Mouse (Mus musculus) heart, embryonic 10.5 days (tissue): ENCODE results near the gene Gm17949. TPM values are rescaled to one million over a fixed set of nuclear protein-coding genes. Genes with fewer than 3 reads are reported as not detected.
"Not testable (repeated sequence)": the region's sequence is repeated elsewhere in the genome, so short reads cannot be mapped to it uniquely, and the experiment has no call there.

ENCODE experiments used
- DNase-seq: peaks from one replicate; pipeline ENCODE4 v3.0.0-alpha.2; 2017; ENCODE audit warnings: low spot score
- H3K27ac ChIP-seq: fragments of 300-500 bp; sonication (generic); 2 replicates; pipeline ENCODE4 v1.5.1; 2016; ENCODE audit warnings: mild to moderate bottlenecking
- H3K27me3 ChIP-seq: fragments of 300-500 bp; sonication (generic); 2 replicates; pipeline ENCODE4 v1.6.1; 2016; ENCODE audit warnings: mild to moderate bottlenecking; ENCODE audit not compliant: poor library complexity, insufficient read depth, severe bottlenecking
- H3K36me3 ChIP-seq: fragments of 300-500 bp; sonication (generic); 2 replicates; pipeline ENCODE4 v1.6.1; 2016; ENCODE audit warnings: mild to moderate bottlenecking, moderate library complexity
- H3K4me1 ChIP-seq: fragments of 300-500 bp; sonication (generic); 2 replicates; pipeline ENCODE4 v1.6.1; 2016; ENCODE audit warnings: mild to moderate bottlenecking
- H3K4me3 ChIP-seq: fragments of 300-500 bp; sonication (generic); 2 replicates; pipeline ENCODE4 v1.5.1; 2016; ENCODE audit warnings: mild to moderate bottlenecking, moderate library complexity
- H3K9me3 ChIP-seq: fragments of 300-500 bp; sonication (generic); 2 replicates; pipeline ENCODE4 v1.6.1; 2016; ENCODE audit warnings: mild to moderate bottlenecking, moderate library complexity
- WGBS: fragments of 180-500 bp; shearing (Covaris S2); methylation state at CpG from one replicate; pipeline ENCODE4 v1.1.7; 2016; 5-methylcytosine and 5-hydroxymethylcytosine counted together
- polyA plus RNA-seq: library from polyadenylated mRNA; unstranded; fragments of >200 nt; fragmentation: Nextera tagmentation; extraction: Ambion mirVana; gene quantifications from 2 replicates; pipeline ENCODE4 v1.2.1, GENCODE M21; 2016

Gm17949 gene
- polyA plus RNA-seq, 1 experiment from 2014 or later: 0.36 TPM

GRCm38 (mm10) chr17:57030931-57031660 lies 19.8 kb downstream of the Gm17949 start, which contains the start of gene Khsrp:
Gene Khsrp (minus strand): TSS chr17:57031522.
- peak within 1 kb of the TSS; percentile 92 for H3K4me3 ChIP-seq
- under 1% methylated on average over 97 of the region's 99 CpGs for WGBS
- H3K4me1 ChIP-seq: peaks cover 18% of the 10 kb centered on the region
- no peaks in the 10 kb centered on the region for H3K27me3 ChIP-seq
- H3K27ac ChIP-seq: peak within 1 kb of the TSS; percentile 98
- peaks cover 33% of the 10 kb centered on the region for H3K36me3 ChIP-seq
- no peaks in the 10 kb centered on the region for H3K9me3 ChIP-seq
- no peak for DNase-seq

GRCm38 (mm10) chr17:57031661-57032420 lies 20.6 kb downstream of the Gm17949 start:
- Histone ChIP-seq H3K9me3 (no peaks in the 10 kb centered on the region), H3K36me3 (peaks cover 25% of the 10 kb centered on the region), H3K4me3 (peak overlapping the region; percentile 92), H3K27me3 (peaks cover 3% of the 10 kb centered on the region; the same call in 1 of the 2 replicates), H3K27ac (peak overlapping the region; percentile 98), H3K4me1 (peaks cover 18% of the 10 kb centered on the region)
- under 1% methylated on average over 38 of the region's 38 CpGs for WGBS
- DNase-seq: peak; percentile 100

GRCm38 (mm10) chr17:57032854-57033253 lies 21.6 kb downstream of the Gm17949 start:
- Histone ChIP-seq H3K4me1 (peaks cover 18% of the 10 kb centered on the region), H3K4me3 (peak overlapping the region; percentile 92; the same call in 1 of the 2 replicates), H3K27ac (0 out of 2 replicates have a peak overlapping the region, but pooled peaks have one; percentile 91), H3K9me3 (no peaks in the 10 kb centered on the region), H3K36me3 (peaks cover 15% of the 10 kb centered on the region), H3K27me3 (peaks cover 13% of the 10 kb centered on the region)
- WGBS: 88% methylated on average over 4 of the region's 4 CpGs
- DNase-seq: no peak

DNA sequence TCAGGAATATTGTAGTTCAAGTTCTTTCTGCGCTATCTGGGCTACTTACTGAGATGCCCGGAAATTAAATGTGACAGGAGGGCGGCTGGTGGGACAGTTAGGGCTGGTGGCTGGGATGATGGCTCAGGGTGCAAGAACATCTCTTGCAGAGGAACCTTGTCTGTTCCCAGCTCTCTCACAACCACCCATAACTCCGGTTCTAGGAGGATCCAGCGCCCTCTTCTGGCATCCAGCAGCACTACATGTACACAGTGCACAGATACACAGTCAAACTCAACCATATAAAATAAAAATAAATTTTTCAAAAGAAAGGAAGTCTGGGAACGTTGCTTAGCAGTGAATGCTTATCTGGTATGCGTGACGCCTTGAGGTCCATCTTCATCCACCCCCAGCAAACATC lies 27.7 kb downstream of the Gm17949 start:
- DNase-seq: no peak
- Histone ChIP-seq H3K27me3 (peaks cover 29% of the 10 kb centered on the region), H3K4me1 (peaks cover 11% of the 10 kb centered on the region), H3K4me3 (no peak overlapping the region), H3K27ac (no peak overlapping the region), H3K9me3 (no peaks in the 10 kb centered on the region), H3K36me3 (no peaks in the 10 kb centered on the region)
- WGBS: 31% methylated on average over 8 of the region's 8 CpGs

DNA sequence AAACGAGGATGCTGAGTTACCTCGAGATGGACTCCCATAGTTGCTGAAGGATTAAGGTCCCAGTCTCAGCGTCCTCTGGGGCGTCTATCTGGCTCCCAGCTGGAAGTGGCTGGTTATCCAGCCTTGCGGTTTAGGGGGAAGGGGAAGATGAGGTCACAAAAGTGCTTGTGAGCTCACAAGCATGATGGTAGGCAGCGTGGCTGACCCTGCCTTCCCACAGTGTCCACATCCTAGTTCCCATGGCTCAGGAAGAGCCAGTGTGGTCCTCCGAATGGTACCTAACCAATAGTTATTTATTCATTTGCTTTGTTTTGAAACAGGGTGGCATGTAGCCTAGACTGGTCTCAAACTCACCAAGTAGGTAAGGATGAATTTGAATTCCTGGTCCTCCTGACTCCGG lies 30.3 kb downstream of the Gm17949 start, which contains the start of gene Slc25a41:
Slc25a41 (minus strand) TSS at position 101 of the 400 bp plus-strand sequence.
- peaks cover 11% of the 10 kb centered on the region for H3K4me1 ChIP-seq
- peaks cover 29% of the 10 kb centered on the region for H3K27me3 ChIP-seq
- no peak within 1 kb of the TSS for H3K4me3 ChIP-seq
- H3K27ac ChIP-seq: no peak within 1 kb of the TSS
- H3K36me3 ChIP-seq: 0 out of 2 replicates have a peak, but pooled peaks cover 6% of the 10 kb centered on the region
- no peaks in the 10 kb centered on the region for H3K9me3 ChIP-seq
- 62% methylated on average over 8 of the region's 8 CpGs for WGBS
- DNase-seq: no peak

DNA sequence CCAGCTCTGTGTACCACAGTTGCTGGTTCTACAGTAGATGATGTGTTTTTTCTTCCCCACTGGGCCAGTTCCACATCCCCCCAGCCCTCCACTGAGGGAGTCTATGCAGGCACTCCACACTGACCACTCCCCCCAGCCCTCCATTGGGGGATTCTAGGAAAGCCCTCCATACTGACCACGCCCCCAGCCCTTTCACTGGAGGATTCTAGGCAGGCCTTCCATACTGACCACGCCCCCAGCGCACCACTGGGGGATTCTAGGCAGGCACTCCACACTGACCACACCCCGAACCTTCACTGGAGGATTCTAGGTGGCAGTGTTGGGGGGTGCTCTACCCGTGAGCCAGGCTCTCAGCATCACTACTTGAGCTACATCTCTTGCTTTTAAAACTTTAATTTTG lies 36.1 kb downstream of the Gm17949 start:
- 24% methylated on average over 5 of the region's 5 CpGs for WGBS
- H3K36me3 ChIP-seq: peaks cover 21% of the 10 kb centered on the region

DNA sequence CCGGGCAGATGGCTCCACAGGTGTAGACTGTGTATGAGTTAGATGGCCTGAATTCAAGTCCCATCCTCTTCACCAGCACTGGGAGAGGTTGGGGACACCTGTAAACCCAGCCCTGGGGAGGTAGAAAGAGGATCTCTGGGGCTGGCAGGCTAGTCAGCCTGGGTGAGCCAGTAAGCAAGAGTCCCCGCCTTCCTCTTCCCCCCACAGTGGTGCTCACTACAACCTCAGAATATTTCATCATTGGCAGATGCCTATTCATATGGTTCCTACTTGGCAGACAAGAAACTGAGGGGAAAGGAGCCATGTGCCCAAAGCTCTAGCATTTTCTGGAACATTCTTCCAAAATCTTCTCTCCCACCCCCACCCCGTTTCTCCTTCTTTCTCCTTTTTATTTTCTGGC lies 37.5 kb downstream of the Gm17949 start:
- 88% methylated on average over 3 of the region's 3 CpGs for WGBS
- DNase-seq: no peak
- peaks cover 3% of the 10 kb centered on the region; the same call in 1 of the 2 replicates for H3K4me1 ChIP-seq
- no peak overlapping the region for H3K27ac ChIP-seq
- H3K36me3 ChIP-seq: peaks cover 35% of the 10 kb centered on the region
- no peaks in the 10 kb centered on the region for H3K9me3 ChIP-seq
- no peaks in the 10 kb centered on the region for H3K27me3 ChIP-seq
- no peak overlapping the region for H3K4me3 ChIP-seq

More for the DNA sequence above, 36.1 kb downstream of the Gm17949 start:
- H3K27ac ChIP-seq: no peak overlapping the region
- H3K27me3 ChIP-seq: no peaks in the 10 kb centered on the region
- peaks cover 8% of the 10 kb centered on the region for H3K4me1 ChIP-seq
- H3K9me3 ChIP-seq: no peaks in the 10 kb centered on the region
- H3K4me3 ChIP-seq: no peak overlapping the region
- no peak for DNase-seq

DNA sequence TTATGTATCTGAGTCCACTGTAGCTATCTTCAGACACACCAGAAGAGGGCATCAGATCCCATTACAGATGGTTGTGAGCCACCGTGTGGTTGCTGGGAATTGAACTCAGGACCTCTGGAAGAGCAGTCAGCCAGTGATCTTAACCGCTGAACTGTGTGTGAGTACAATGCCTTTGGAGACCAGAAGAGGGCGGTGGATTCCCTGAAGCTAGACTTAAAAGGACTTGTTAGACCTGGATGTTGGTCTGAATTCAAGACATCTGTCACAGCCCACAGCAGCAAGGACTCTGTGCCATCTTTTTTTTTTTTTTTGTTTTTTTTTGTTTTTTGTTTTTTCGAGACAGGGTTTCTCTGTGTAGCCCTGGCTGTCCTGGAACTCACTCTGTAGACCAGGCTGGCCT lies 40.4 kb downstream of the Gm17949 start:
- H3K4me1 ChIP-seq, H3K9me3 ChIP-seq, DNase-seq, H3K4me3 ChIP-seq, H3K27me3 ChIP-seq, H3K27ac ChIP-seq: not testable (repeated sequence)
- WGBS: 73% methylated on average over 4 of the region's 4 CpGs
- H3K36me3 ChIP-seq: peaks cover 47% of the 10 kb centered on the region

- WGBS: 76% methylated on average over 3 of the region's 3 CpGs
Observed at GRCm38 (mm10) chr17:57056246-57056645, 45.0 kb downstream of the Gm17949 start.

DNA sequence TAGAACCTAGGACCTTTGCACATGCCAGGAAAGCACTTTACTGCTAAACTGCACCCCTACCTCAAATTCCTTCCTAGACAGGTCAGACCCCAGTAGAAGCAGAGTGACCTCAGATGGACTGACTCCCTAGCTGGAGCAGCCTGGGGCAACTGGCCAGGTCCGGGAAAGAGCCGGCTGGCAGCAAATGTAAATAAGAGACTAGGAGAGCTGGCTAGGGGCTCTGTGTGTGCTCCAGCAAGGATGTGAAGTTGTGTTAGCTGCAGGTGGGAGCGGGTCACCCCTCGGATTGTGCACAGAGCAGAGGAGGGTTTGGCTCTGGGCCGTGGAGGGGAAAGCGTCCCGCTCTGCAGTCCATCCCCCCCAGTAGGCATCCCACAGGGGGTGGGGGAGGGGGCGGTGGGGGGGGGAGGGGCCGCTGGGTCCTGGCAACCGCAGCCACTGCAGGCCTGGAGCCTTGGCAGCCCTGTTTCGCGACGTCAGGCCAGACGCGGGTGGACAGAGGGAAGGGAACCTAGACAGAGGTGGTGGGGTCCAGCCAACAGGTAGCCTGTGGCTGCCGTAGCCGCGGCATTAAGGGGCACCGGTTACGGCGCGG lies 47.7 kb downstream of the Gm17949 start, which contains the start of gene Crb3:
Crb3 (plus strand) TSS at position 215 of the 595 bp plus-strand sequence.
- DNase-seq: no peak
- H3K4me3 ChIP-seq: peak within 1 kb of the TSS; percentile 88
- peak within 1 kb of the TSS; percentile 88 for H3K27ac ChIP-seq
- 1% methylated on average over 20 of the region's 22 CpGs for WGBS
- peaks cover 21% of the 10 kb centered on the region for H3K36me3 ChIP-seq
- no peaks in the 10 kb centered on the region for H3K9me3 ChIP-seq
- H3K4me1 ChIP-seq: peaks cover 35% of the 10 kb centered on the region
- H3K27me3 ChIP-seq: peaks cover 39% of the 10 kb centered on the region

More at GRCm38 (mm10) chr17:57056246-57056645, 45.0 kb downstream of the Gm17949 start:
- peaks cover 25% of the 10 kb centered on the region for H3K4me1 ChIP-seq
- no peak for DNase-seq
- peaks cover 13% of the 10 kb centered on the region for H3K27me3 ChIP-seq
- no peaks in the 10 kb centered on the region for H3K9me3 ChIP-seq
- H3K36me3 ChIP-seq: peaks cover 44% of the 10 kb centered on the region
- no peak overlapping the region for H3K27ac ChIP-seq
- no peak overlapping the region for H3K4me3 ChIP-seq

DNA sequence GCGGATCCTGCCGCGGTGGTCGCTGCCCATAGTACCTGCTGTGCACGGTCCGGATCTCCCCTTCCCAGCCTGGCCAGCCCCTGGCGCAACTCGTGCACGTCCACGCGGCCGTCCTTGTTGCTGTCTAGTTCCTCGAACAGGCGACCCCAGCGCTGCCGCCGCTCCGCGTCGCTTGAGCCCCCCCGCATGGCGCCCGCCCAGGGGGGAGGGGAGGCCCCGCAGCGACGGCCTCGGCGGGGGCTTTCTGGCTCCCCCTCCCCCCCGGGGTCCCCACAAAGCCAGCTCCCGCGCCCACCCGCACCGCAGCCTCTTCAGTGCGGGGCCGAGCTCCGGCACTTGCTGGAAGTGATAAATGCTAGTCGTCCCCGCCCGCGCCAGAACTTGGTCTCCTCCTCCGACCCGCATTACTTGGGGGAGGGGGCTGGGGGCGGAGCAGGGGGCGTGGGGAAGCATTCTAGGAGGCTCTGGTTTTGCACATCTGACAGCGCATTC lies 48.3 kb downstream of the Gm17949 start, which contains the start of gene Slc25a23:
Slc25a23 (minus strand) TSS at position 378 of the 492 bp plus-strand sequence.
- DNase-seq: peak; percentile 93
- Histone ChIP-seq H3K9me3 (no peaks in the 10 kb centered on the region), H3K4me3 (peak within 1 kb of the TSS; percentile 88), H3K27ac (peak within 1 kb of the TSS; percentile 88), H3K36me3 (peaks cover 18% of the 10 kb centered on the region), H3K4me1 (peaks cover 35% of the 10 kb centered on the region), H3K27me3 (peaks cover 44% of the 10 kb centered on the region)
- WGBS: under 1% methylated on average over 33 of the region's 45 CpGs

GRCm38 (mm10) chr17:57060231-57060801 lies 49.0 kb downstream of the Gm17949 start:
- Histone ChIP-seq H3K4me3 (peak overlapping the region; percentile 88), H3K36me3 (peaks cover 11% of the 10 kb centered on the region), H3K9me3 (no peaks in the 10 kb centered on the region), H3K4me1 (peaks cover 35% of the 10 kb centered on the region), H3K27me3 (peaks cover 52% of the 10 kb centered on the region), H3K27ac (peak overlapping the region; percentile 88)
- peak; percentile 97 for DNase-seq
- under 1% methylated on average over 44 of the region's 44 CpGs for WGBS
